Mouse (Mus musculus): ENCODE results near the gene Shld1.

The Shld1 gene

DNA sequence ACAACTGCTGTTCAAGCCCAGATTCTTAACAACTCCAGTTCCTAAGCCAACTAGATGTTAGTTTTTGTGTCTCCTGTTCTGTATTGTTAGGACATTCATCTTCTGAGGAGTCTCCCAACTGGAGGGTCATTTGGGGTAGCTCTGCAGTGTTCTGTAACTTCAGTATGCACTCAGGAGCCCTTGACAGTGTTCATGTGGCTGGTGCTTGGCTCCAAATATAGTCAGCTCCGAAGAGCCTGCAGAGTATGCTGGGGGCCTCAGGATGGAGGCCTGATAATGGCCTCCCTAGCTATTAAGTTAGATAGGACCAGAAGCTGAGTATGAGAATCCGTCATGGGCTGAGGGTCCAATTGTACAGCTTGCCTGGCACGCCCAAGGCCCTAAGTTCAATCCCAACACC is 7.2 kb downstream of the Shld1 start:
- DNase-seq: no peak

DNA sequence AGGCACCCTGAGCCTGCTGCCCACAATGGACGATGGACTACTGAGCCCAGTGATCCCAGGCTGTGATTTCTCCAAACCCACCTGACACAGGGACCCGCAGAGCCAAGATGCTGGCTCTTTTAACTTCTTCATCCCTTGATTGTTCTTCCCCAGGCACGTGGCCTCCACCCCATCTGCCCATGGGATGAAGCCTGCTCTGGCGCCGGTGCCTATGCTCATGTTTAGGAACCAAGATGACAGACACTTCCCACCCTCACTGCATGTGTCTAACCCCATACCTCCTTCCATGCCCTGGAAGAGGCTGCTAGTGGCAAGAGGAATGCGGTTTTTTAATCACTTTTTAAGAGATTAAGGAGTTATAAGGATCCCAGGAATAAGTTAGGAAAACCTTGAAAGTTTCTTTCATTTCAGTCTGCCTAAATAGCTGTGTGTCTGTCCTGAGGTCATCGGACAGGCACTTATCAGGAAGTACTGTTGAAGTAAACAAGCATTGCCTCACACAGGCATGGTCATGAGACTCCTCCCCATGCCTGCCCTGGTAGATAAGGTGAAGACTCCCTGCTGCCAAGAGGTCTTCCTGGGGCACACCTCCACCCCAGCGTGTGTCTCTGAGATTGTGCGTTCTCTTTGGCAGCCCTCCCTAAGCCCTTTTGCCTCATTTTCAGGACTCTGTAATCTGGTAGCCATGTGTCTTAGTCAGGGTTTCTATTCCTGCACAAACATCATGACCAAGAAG is 8.8 kb downstream of the Shld1 start:
- no peak for DNase-seq

DNA sequence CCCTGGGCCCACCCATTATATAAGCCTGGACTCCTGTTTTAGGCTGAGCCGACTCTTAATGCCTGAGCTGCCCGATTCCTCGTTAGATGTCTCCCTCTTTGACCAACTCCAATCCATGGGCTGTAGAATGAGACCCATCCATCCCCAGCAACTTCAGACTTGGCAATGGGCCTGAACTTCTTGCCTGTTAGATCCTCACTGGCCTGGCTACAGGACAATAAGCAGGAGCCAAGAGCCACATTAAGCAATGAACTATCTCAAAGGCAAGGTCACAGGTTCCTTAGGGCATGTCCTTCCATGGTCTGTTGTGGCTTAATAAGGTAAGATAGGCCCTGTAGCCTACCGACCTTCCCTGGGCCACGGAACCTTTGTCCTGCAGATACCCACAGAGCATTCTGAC is 9.8 kb downstream of the Shld1 start:
- DNase-seq: no peak

DNA sequence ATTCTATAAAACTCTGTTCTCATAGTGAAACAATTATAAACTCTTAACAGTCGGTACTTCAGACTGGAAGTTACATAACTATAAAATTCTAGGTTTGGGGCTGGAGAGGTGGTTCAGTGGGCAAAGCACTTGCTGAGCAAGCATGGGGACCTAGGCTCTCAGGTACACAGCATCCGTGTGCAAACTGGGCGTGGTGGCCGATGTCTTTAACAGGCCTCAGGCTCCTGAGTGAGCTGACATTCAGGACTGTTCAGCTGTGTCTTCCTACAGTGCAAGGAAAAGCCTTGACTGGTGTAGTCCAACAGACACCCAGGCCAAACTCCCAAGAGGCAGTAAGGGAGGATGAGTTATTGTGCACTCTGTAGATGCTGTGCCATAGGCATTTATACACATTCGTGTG is 10.5 kb downstream of the Shld1 start:
- no peak for DNase-seq

DNA sequence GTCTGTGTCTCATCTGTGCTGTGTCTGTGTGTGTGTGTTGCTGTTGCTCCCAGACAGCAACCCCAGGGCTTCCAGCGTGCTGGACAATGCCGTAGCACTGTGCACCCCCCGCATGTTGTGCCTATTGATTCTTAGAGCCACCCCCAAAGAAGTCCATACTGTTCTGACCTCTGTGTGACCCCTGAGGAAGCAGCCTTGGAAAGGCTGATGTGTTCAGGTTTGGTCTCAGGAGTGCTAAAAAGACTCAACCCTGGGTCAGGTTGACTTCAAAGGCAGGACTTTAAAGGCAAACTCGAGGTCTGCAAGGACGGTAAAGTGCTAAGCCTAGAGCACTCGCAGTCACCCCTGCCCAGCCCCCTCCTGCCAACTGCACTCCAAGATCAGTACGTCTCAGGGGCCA is 11.0 kb downstream of the Shld1 start:
- DNase-seq: no peak

DNA sequence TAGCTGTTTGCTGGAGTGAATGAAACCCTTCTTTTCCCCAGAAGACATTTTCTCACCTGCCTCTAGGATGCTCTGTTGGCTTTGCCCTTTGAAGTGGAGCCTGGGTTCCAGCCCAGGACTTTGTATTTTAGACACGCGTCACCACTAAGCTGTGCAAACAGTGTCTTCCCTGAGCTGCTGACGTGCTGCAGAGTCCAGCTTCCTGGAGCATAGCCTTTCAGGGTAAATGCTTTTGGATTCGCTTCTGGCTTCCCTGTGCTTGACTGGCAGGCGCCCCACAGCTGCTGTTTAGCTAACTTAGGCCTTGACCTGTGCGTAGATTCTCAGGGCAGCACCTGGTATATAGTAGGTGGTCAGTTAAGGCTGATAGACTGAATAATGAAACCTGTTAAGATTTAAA is 11.7 kb downstream of the Shld1 start:
- no peak for DNase-seq

DNA sequence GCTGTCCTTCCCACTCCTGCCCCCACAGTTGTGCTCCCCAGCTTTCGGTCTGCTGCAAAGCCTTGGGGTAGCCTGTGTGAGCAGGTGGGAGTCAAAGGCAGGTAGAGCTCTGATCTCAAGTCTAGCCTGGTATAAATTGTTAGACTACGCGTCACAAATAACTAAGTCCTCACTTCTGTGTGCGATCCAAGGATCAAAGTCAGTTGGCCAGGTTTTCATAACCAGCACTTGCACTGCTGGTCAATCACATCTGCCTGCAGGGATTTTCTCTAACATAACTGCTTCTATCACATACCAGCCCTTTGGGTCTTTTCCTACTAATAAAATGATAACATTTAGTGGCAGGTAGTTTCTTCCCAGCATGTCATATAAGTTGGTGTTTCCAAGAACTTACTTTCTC is 14.2 kb downstream of the Shld1 start:
- DNase-seq: no peak

DNA sequence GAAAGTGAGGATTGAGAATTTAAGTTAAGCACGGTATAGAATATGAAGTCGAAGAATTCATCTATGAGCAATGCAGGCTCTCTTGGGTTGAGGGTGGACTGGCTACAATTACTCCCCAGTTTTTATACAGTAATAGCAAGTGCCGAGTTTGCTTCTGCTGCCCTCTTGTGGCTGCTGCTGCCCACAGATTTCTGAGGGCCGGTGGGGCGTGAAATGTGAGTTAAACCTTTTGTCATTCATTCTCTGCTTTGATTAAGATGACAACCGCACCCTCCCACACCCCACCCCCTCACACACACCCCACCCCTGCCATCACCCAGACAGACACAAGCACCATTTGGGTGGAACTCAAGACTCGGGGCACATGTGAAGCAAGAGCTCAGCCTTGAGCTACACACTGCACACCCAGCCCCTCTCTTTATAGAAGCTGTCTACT is 14.7 kb downstream of the Shld1 start:
- peak; percentile 77 for DNase-seq

DNA sequence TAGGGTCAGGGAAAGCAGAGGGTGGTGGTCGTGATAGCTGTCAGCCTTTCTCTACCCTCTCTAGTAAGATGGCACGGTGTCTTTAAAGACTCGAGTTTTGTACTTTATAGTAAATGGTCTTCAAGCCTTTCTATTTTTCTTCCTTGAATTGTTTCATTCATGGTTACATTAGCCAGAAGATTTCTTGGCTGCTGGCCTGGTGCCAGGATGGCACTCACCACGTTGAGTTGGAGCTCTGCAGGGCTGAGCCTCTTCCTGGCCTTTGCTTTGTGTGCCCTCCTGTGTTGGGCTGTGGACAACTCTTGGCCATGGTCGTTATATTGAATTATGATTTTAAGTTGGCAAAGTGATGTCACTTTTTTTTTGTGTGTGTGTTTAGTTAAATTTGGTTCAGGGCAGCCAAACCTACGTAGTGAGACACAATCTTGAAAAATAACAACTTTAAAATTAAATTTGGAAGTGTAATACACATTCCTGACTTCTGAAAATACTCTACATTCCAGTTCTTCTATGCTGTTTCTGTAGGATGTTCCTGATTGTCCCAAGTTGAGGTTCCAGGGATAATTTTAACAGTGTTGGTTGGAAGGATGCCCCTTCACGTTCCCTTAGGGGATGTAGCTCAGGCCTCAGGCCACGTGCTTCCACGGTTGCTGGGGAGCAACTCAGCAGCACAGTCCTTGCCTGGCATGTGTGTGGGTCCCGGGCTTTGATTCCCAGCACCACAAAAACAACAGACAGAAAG is 18.7 kb downstream of the Shld1 start:
- no peak for DNase-seq

DNA sequence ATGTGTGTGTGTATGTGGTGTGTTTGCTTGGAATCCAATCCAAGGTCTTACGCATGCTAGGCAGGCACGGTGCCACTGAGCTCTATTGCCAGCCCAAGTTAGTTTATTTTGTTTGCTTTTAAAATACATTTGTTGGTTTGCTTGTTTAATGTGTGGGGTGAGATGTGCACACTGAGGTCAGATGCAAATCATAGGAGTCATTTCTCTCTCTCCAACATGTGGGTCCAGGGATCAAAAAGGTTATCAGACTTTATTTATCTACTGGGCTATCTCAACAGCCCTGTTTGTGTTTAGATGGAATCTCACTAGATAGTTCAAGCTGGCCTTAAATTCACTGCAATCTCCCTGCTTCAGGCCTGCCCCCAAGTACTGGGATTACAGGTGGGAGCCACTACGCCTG is 19.6 kb downstream of the Shld1 start:
- no peak for DNase-seq

DNA sequence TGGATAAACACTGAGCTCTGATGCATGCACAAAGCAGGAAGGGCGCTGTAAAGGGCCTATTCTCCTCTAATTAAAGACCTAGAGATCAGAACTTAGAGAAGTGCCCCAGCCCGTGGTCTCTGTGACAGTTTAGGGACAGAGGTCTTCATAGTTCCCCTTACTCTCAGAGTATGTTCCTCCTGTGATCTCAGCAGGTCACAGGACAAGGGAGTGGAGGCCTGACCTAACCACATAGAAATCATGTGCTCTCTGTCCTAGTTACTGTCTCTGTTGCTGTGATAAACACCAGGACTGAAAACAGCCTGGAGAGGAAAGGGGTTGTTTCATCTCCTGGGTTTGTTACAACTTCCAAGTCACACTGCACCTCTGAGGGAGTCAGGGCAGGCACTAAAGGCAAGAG is 23.8 kb downstream of the Shld1 start:
- no peak for DNase-seq

DNA sequence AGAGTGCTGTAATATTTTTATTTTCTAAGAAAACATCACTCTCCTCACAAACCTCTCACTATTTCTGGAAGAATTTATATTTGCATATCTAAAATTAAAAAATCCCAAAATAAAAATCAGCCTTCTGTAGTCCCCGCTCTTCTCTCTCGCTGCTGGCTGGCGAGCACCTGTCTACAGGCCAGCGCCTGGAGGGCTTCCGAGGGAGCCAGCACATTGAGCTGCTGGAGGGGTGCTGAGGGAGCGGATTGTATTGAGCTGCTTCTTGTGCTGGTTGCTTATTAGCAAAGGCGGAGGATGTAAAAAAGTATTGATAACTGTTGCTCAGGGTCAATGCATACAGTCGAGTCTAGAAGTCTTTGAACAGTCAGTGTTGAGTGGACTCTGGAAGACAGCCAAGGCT is 25.3 kb downstream of the Shld1 start:
- no peak for DNase-seq

DNA sequence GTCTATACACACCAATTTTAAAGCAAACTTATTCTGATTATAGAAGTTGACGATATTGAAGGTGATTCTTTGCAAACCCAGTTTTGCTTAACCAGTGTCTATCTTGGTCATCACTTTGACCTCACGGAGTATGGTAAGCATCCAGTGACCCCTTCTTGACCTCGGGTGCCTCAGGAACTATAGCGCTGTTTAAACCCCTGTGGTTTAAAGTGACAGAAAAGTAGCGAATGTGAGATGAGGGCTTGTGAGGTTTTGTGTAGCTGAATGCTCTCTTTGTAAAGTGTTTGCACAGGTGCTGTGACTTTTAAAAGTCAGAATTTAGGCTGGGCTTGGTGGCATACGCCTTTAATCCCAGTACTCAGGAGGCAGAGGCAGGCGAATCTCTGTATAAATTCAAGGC is 27.8 kb downstream of the Shld1 start:
- DNase-seq: no peak

DNA sequence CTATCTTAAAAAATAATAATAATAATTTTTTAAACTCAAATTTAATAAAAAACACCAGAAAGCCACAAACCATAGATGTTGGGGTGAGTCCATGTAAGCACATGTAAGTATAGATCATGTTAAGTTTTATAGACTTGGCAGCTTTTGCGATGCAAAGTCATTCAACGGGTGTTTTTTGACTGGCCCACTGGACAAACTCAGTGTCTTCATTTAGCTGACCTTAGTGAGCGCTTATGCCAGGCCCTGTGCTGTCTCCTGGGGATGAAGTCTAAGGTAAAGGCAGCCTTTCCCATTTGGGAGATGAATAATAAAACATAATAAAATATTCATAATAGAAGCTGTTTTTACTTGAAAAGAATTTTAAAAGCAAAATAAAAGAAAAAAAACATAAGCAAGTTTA is 28.2 kb downstream of the Shld1 start:
- DNase-seq: no peak

DNA sequence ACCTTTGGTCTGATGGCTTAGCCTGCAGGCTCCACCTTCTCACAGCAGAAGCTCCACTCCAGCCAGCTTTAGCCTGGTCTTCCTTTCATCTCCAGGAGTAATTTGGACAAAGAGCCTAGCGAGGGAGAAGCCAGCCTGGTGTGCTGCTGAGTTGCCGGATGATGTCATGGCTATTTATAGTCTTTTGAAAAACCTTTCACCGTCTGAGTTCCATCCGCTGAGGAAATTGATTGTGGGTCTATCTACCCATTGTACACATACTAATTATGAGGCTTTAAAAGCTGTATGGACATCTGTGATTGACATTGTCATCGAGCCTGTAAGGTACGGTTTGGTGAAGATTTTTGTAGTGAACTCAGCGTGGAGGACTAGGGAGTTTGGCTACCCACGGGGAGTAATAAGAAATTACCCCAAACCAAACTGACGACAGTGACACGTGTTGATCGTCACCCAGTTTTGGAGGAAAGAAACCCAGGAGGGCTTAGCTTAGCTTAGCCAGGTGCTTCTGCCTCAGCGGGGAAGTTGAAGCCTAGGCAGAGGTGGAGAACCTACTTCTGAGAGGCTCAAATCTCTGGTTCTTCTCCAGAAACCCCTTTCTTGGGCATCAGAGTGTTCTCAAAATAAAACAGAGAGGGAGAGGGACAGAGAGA is 28.8 kb downstream of the Shld1 start:
- no peak for DNase-seq

DNA sequence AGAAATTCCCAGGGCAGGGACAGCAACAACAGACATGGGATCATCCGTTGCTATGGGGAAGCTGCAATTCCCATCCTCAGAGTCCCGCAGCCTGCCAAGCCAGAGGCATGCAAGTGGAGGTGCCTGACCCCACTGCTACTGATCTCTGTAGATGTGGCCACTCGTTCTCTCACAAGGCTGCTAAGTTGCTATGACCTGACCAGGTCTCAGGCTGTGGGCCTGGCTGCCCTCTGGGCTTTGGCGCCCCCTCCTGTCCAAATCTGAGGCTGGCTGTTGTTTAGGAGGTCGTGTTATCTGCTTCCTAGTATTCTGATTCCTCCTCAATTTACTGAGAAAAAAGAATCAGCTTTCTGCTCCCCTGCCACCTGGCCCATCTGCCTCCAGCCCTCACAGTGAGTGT is 29.4 kb downstream of the Shld1 start:
- DNase-seq: peak; percentile 51

DNA sequence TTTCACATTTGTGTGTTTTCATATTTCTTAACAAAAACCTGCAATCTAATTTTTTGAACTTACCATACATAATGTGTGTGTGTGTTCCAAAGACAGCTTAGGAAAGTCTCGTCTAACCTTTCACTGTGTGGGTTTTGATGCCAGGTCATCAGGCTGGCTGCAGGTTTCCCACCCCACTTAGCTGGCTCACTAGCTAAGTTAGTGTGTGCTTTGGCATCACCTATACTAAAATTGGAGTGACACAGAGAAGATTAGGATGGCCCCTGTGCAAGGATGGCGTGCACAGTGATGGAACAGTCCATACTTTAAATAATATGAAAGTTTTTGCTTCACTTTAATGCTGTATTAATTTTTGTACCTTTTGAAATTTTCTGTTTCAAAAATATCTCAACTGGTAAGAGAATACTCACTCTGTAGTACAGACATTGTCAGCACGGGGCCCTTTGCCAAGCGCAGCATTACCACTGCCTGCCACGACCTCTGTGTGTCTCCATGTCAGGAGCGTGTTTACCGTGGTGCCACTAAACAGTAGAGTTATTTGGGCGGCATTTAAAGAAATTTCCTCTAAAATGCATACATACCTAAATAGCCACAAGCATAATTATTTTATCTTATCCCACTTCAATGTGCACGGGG is 30.3 kb downstream of the Shld1 start:
- no peak for DNase-seq

DNA sequence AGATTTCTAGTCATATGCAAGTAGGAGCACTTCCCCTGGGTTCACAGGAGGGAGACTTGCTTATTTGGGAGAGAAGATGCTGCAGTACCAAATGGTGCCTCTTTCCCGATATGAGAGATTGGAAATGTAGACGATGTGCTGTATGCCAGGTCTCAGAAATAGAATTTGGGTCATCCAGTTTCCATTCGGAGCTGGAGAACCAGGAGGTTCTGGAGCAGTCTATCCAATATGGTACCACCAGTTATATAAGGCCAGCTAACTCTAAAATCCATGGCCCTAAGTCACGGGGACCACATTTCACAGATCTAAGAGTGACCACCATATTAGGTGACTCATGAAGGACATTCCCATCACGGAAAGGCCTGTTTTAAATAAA is 30.8 kb downstream of the Shld1 start:
- DNase-seq: no peak

DNA sequence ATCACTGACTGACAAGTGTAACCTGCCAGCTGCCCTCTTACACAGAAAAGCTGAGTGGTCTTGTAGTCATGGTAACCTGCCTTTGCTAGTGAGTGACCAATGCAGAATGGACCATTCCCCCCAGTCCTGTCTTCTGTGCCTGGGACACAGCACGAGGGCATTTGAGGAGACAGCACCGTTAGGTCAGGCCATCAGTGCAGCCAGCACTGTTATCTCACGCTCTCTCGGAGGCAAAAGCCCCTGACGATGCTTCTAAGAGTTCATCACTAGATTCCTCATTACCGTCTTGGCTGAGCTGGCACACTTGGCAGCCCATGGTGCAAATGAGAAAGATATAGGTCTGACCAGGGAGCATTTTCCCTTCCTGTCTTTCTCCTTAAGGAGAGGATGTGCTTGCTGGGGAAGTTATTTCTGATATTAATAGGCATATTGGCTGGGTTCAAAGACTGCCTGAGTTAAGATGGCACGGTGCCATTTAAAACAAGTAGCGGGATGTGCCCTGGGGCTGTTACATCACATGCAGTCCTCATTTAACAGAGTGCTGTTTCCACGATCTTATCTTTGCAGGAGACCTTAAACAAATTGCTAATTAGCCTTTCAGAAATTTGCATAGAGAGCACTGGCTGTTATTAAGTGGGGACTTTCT is 34.3 kb downstream of the Shld1 start:
- DNase-seq: no peak

DNA sequence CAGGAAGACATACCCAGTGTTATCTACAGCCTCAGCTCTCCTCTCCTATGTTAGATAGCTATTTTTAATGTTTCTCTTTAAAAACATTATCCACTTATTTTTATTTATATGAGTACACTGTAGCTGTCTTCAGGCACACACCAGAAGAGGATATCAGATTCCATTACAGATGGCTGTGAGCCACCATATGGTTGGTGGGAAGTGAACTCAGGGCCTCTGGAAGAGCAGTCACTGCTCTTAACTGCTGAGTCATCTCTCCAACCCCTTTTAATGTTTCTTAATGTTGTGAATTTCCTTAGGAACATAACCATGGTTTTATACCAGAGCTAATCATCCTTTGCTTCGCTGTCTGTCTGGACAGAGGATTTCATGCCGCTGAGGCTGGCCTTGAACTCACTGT is 35.1 kb downstream of the Shld1 start:
- no peak for DNase-seq

DNA sequence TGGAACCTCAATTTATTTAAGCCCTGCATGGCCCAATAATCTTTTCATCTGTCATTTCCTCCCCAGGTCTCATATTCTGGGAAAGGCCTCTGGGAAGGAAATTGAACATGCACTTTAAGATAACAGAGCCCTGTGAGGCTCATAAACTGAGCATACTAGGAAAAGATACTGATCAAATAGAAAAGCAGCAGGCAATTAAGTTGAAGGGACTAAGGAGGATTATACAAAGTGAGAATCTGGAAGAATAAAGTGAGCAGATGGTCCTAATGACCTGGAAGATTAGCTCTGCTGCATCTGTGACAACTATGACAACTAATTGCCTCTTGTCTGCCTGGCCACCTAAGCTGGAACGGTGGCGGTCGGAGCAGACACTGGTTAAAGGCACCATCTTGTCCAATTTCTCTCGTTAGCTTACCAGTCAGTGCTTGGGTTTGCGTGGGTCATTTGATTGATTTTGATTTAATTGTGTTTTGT is 37.3 kb downstream of the Shld1 start:
- DNase-seq: no peak

DNA sequence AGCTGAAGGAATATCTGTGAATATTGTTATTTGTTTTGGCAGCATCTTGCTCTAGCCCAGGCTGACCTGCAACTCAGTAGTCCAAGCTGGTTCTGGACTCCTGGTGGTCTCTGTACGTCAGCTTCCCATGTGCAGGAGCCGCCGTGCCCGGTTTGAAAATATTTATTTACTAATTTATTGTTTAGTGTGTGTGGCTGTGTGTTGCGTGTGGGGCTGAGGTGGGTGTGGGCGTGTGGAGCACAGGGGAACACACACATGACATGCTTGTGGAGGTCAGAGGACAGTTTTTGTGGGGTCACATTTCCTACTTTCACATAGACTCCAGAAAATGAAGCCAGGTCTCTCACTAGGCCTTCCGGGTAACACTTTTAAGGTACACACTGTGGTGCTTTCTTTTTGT is 37.8 kb downstream of the Shld1 start:
- no peak for DNase-seq

DNA sequence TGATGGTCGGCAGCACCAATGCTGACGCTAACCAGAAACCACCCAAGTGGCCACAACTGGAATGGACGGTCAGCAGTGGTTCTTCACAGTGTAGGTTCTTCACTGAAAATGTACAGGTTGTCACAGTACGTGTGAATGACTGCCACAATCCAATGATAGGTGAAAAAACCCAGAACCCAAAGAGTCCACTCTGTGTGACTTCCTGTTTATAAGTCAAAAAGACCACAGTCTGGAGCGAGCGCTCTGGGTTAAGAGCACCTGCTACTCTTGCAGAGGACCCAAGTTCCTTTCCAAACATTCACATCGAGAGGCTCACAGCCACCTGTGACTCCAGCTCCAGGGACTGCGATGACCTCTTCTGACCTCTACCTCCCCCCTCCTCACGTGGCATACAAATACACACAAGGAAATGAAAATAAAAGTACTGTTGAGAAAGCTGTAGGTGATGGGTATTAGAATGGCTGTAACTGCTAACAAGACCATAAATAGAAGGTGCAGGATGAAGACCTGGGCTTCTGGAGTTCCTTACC is 38.7 kb downstream of the Shld1 start:
- DNase-seq: no peak
